Mouse (Mus musculus): ENCODE measurements around the gene Gm12253.

The Gm12253 gene

GRCm38 (mm10) chr11:58432259-58432658 lies at the start of gene Gm12253:
Gene Gm12253 (plus strand): TSS chr11:58432559.
- no peak for DNase-seq

GRCm38 (mm10) chr11:58399985-58400645 lies 32.2 kb upstream of the Gm12253 start:
- DNase-seq: no peak

GRCm38 (mm10) chr11:58400655-58401054 lies 31.7 kb upstream of the Gm12253 start:
- DNase-seq: no peak

- no peak for DNase-seq
Measured at GRCm38 (mm10) chr11:58408066-58408465, 24.3 kb upstream of the Gm12253 start.

- DNase-seq: no peak
Measured at GRCm38 (mm10) chr11:58418336-58418735, 14.0 kb upstream of the Gm12253 start.

GRCm38 (mm10) chr11:58420815-58421214 lies 11.5 kb upstream of the Gm12253 start, which contains the start of gene 1810065E05Rik:
Gene 1810065E05Rik (plus strand): TSS chr11:58421111.
- DNase-seq: no peak

- DNase-seq: no peak
Measured at GRCm38 (mm10) chr11:58437866-58438265, 5.5 kb downstream of the Gm12253 start.

GRCm38 (mm10) chr11:58452759-58453158 lies 20.4 kb downstream of the Gm12253 start, which contains the start of gene Lypd9:
Gene Lypd9 (minus strand): TSS chr11:58452923.
- DNase-seq: no peak

- DNase-seq: no peak
Measured at GRCm38 (mm10) chr11:58453592-58453991, 21.2 kb downstream of the Gm12253 start.

GRCm38 (mm10) chr11:58462170-58462569 lies 29.8 kb downstream of the Gm12253 start, which contains the start of gene Olfr30:
Gene Olfr30 (minus strand): TSS chr11:58462270.
- DNase-seq: no peak
